Mouse (Mus musculus): ENCODE results near the gene Crhr2. TPM values are rescaled to one million over a fixed set of nuclear protein-coding genes. Genes with fewer than 3 reads are reported as not detected.

Gene Crhr2
- polyA plus RNA-seq, 1 experiment from 2014 or later: 0.35 TPM

- Histone ChIP-seq H3K27me3 (ENCODE audit: control insufficient read depth, insufficient read depth, low read depth, low read length) (no peaks in the 10 kb centered on the region), H3K9ac (ENCODE audit: low read length) (no peak overlapping the region), H3K36me3 (ENCODE audit: control insufficient read depth, insufficient read depth, low read length) (no peaks in the 10 kb centered on the region), H3K4me2 (ENCODE audit: low read depth, low read length) (no peak overlapping the region), H3K4me3 (ENCODE audit: low read length) (no peak overlapping the region), H3K9me3 (ENCODE audit: control insufficient read depth, low read length) (no peaks in the 10 kb centered on the region), H3K27ac (ENCODE audit: low read length) (no peak overlapping the region; the same call in 1 of the 2 replicates), H3K4me1 (replicated peaks; ENCODE audit: control insufficient read depth, insufficient read depth, low read length) (no peaks in the 10 kb centered on the region; the same call in 1 of the 2 replicates)
- WGBS: 72% methylated on average over 1 of the region's 1 CpGs
- ATAC-seq (ENCODE audit: low read depth): peak; percentile 72
Measured at GRCm38 (mm10) chr6:55133425-55133824, 609 bp upstream of the Crhr2 start.

- Histone ChIP-seq H3K4me3 (ENCODE audit: low read length) (no peak overlapping the region), H3K4me2 (ENCODE audit: low read depth, low read length) (no peak overlapping the region), H3K27ac (ENCODE audit: low read length) (no peak overlapping the region), H3K9ac (ENCODE audit: low read length) (no peak overlapping the region), H3K36me3 (ENCODE audit: control insufficient read depth, insufficient read depth, low read length) (no peaks in the 10 kb centered on the region), H3K9me3 (ENCODE audit: control insufficient read depth, low read length) (no peaks in the 10 kb centered on the region), H3K4me1 (replicated peaks; ENCODE audit: control insufficient read depth, insufficient read depth, low read length) (no peaks in the 10 kb centered on the region; the same call in 1 of the 2 replicates), H3K27me3 (ENCODE audit: control insufficient read depth, insufficient read depth, low read depth, low read length) (no peaks in the 10 kb centered on the region)
- ATAC-seq (ENCODE audit: low read depth): no peak
- WGBS: 76% methylated on average over 4 of the region's 4 CpGs
Measured at GRCm38 (mm10) chr6:55131301-55131700, 1.5 kb downstream of the Crhr2 start.

GRCm38 (mm10) chr6:55130631-55131030 lies 2.2 kb downstream of the Crhr2 start:
- H3K27ac ChIP-seq (ENCODE audit: low read length): no peak overlapping the region
- 0 out of 2 replicates have a peak, but pooled peaks have one; percentile 13 for ATAC-seq (ENCODE audit: low read depth)
- H3K36me3 ChIP-seq (ENCODE audit: control insufficient read depth, insufficient read depth, low read length): no peaks in the 10 kb centered on the region
- no peak overlapping the region for H3K4me3 ChIP-seq (ENCODE audit: low read length)
- no peak overlapping the region for H3K9ac ChIP-seq (ENCODE audit: low read length)
- no peaks in the 10 kb centered on the region for H3K9me3 ChIP-seq (ENCODE audit: control insufficient read depth, low read length)
- H3K4me2 ChIP-seq (ENCODE audit: low read depth, low read length): no peak overlapping the region
- 24% methylated on average over 6 of the region's 6 CpGs for WGBS
- H3K4me1 ChIP-seq (replicated peaks; ENCODE audit: control insufficient read depth, insufficient read depth, low read length): no peaks in the 10 kb centered on the region; the same call in 1 of the 2 replicates
- no peaks in the 10 kb centered on the region for H3K27me3 ChIP-seq (ENCODE audit: control insufficient read depth, insufficient read depth, low read depth, low read length)

GRCm38 (mm10) chr6:55128391-55128790 lies 4.4 kb downstream of the Crhr2 start:
- H3K27me3 ChIP-seq (ENCODE audit: control insufficient read depth, insufficient read depth, low read depth, low read length): no peaks in the 10 kb centered on the region
- H3K4me3 ChIP-seq (ENCODE audit: low read length): no peak overlapping the region
- ATAC-seq (ENCODE audit: low read depth): no peak
- no peaks in the 10 kb centered on the region for H3K9me3 ChIP-seq (ENCODE audit: control insufficient read depth, low read length)
- H3K36me3 ChIP-seq (ENCODE audit: control insufficient read depth, insufficient read depth, low read length): no peaks in the 10 kb centered on the region
- no peak overlapping the region for H3K27ac ChIP-seq (ENCODE audit: low read length)
- H3K9ac ChIP-seq (ENCODE audit: low read length): no peak overlapping the region
- H3K4me2 ChIP-seq (ENCODE audit: low read depth, low read length): no peak overlapping the region
- H3K4me1 ChIP-seq (replicated peaks; ENCODE audit: control insufficient read depth, insufficient read depth, low read length): no peaks in the 10 kb centered on the region; the same call in 1 of the 2 replicates

GRCm38 (mm10) chr6:55126576-55126975 lies 6.2 kb downstream of the Crhr2 start:
- no peaks in the 10 kb centered on the region for H3K36me3 ChIP-seq (ENCODE audit: control insufficient read depth, insufficient read depth, low read length)
- no peaks in the 10 kb centered on the region for H3K4me1 ChIP-seq (replicated peaks; ENCODE audit: control insufficient read depth, insufficient read depth, low read length)
- no peak overlapping the region for H3K9ac ChIP-seq (ENCODE audit: low read length)
- H3K27ac ChIP-seq (ENCODE audit: low read length): no peak overlapping the region
- no peak overlapping the region for H3K4me2 ChIP-seq (ENCODE audit: low read depth, low read length)
- no peak for ATAC-seq (ENCODE audit: low read depth)
- 70% methylated on average over 5 of the region's 5 CpGs for WGBS
- H3K4me3 ChIP-seq (ENCODE audit: low read length): no peak overlapping the region
- no peaks in the 10 kb centered on the region for H3K9me3 ChIP-seq (ENCODE audit: control insufficient read depth, low read length)
- H3K27me3 ChIP-seq (ENCODE audit: control insufficient read depth, insufficient read depth, low read depth, low read length): no peaks in the 10 kb centered on the region

GRCm38 (mm10) chr6:55123056-55123455 lies 9.8 kb downstream of the Crhr2 start:
- H3K27me3 ChIP-seq (ENCODE audit: control insufficient read depth, insufficient read depth, low read depth, low read length): peaks cover 9% of the 10 kb centered on the region
- no peak overlapping the region for H3K4me3 ChIP-seq (ENCODE audit: low read length)
- no peaks in the 10 kb centered on the region; the same call in 1 of the 2 replicates for H3K4me1 ChIP-seq (replicated peaks; ENCODE audit: control insufficient read depth, insufficient read depth, low read length)
- no peak for ATAC-seq (ENCODE audit: low read depth)
- H3K9me3 ChIP-seq (ENCODE audit: control insufficient read depth, low read length): no peaks in the 10 kb centered on the region
- H3K27ac ChIP-seq (ENCODE audit: low read length): no peak overlapping the region
- H3K36me3 ChIP-seq (ENCODE audit: control insufficient read depth, insufficient read depth, low read length): no peaks in the 10 kb centered on the region
- H3K4me2 ChIP-seq (ENCODE audit: low read depth, low read length): no peak overlapping the region
- H3K9ac ChIP-seq (ENCODE audit: low read length): no peak overlapping the region
- WGBS: 27% methylated on average over 4 of the region's 4 CpGs

- Histone ChIP-seq H3K27ac (ENCODE audit: low read length) (no peak overlapping the region), H3K4me2 (ENCODE audit: low read depth, low read length) (peak overlapping the region; percentile 81), H3K9ac (ENCODE audit: low read length) (0 out of 2 replicates have a peak overlapping the region, but pooled peaks have one; percentile 19), H3K36me3 (ENCODE audit: control insufficient read depth, insufficient read depth, low read length) (no peaks in the 10 kb centered on the region), H3K4me1 (replicated peaks; ENCODE audit: control insufficient read depth, insufficient read depth, low read length) (peaks cover 6% of the 10 kb centered on the region; the same call in 1 of the 2 replicates), H3K27me3 (ENCODE audit: control insufficient read depth, insufficient read depth, low read depth, low read length) (peaks cover 44% of the 10 kb centered on the region), H3K4me3 (ENCODE audit: low read length) (peak overlapping the region; percentile 54), H3K9me3 (ENCODE audit: control insufficient read depth, low read length) (no peaks in the 10 kb centered on the region)
- under 1% methylated on average over 67 of the region's 68 CpGs for WGBS
- ATAC-seq (ENCODE audit: low read depth): peak; percentile 76
Measured at GRCm38 (mm10) chr6:55117325-55118109, 15.3 kb downstream of the Crhr2 start.

GRCm38 (mm10) chr6:55108358-55108757 lies 24.5 kb downstream of the Crhr2 start:
- no peak for ATAC-seq (ENCODE audit: low read depth)
- no peaks in the 10 kb centered on the region for H3K36me3 ChIP-seq (ENCODE audit: control insufficient read depth, insufficient read depth, low read length)
- no peak overlapping the region for H3K4me3 ChIP-seq (ENCODE audit: low read length)
- H3K9ac ChIP-seq (ENCODE audit: low read length): no peak overlapping the region
- H3K27me3 ChIP-seq (ENCODE audit: control insufficient read depth, insufficient read depth, low read depth, low read length): no peaks in the 10 kb centered on the region; the same call in 1 of the 2 replicates
- no peak overlapping the region for H3K4me2 ChIP-seq (ENCODE audit: low read depth, low read length)
- no peaks in the 10 kb centered on the region for H3K4me1 ChIP-seq (replicated peaks; ENCODE audit: control insufficient read depth, insufficient read depth, low read length)
- 6% methylated on average over 7 of the region's 7 CpGs for WGBS
- H3K9me3 ChIP-seq (ENCODE audit: control insufficient read depth, low read length): no peaks in the 10 kb centered on the region
- no peak overlapping the region for H3K27ac ChIP-seq (ENCODE audit: low read length)

GRCm38 (mm10) chr6:55098603-55099002 lies 34.2 kb downstream of the Crhr2 start:
- ATAC-seq (ENCODE audit: low read depth): no peak
- WGBS: 68% methylated on average over 5 of the region's 5 CpGs
- H3K9ac ChIP-seq (ENCODE audit: low read length): no peak overlapping the region
- no peaks in the 10 kb centered on the region for H3K4me1 ChIP-seq (replicated peaks; ENCODE audit: control insufficient read depth, insufficient read depth, low read length)
- no peaks in the 10 kb centered on the region for H3K9me3 ChIP-seq (ENCODE audit: control insufficient read depth, low read length)
- H3K27me3 ChIP-seq (ENCODE audit: control insufficient read depth, insufficient read depth, low read depth, low read length): no peaks in the 10 kb centered on the region
- no peak overlapping the region for H3K4me2 ChIP-seq (ENCODE audit: low read depth, low read length)
- no peaks in the 10 kb centered on the region for H3K36me3 ChIP-seq (ENCODE audit: control insufficient read depth, insufficient read depth, low read length)
- H3K27ac ChIP-seq (ENCODE audit: low read length): no peak overlapping the region
- H3K4me3 ChIP-seq (ENCODE audit: low read length): no peak overlapping the region

Data from lung, embryonic 16.5 days (tissue).